Mouse (Mus musculus) liver, postnatal 0 days (tissue): ENCODE measurements at regions not wholly inside any gene's neighbourhood (a gene's known extent, or its start where the extent isn't known, plus 50 kb on each side); places are given as distances from the start of the nearest gene placed in this dataset. TPM values are rescaled to one million over a fixed set of nuclear protein-coding genes. Genes with fewer than 3 reads are reported as not detected.

Source experiments
- ATAC-seq: fragments of 200-750 bp; cut with Nextera tagmentation; 2 replicates; pipeline ENCODE4 v1.8.0; 2017; ENCODE audit warnings: mild to moderate bottlenecking, moderate library complexity
- DNase-seq: peaks from one replicate; pipeline ENCODE4 v3.0.0-alpha.2; 2016
- H3K27ac ChIP-seq: fragments of 300-500 bp; sonication (generic); 2 replicates; pipeline ENCODE4 v1.5.1; 2014; ENCODE audit warnings: antibody characterized with exemption, moderate library complexity, mild to moderate bottlenecking, low read depth
- H3K27me3 ChIP-seq: fragments of 300-500 bp; sonication (generic); 2 replicates; pipeline ENCODE4 v1.6.1; 2014; ENCODE audit warnings: low read length, control low read depth, mixed read lengths; ENCODE audit not compliant: insufficient read depth
- H3K36me3 ChIP-seq: fragments of 300-500 bp; sonication (generic); replicated peaks from 2 replicates; pipeline ENCODE4 v1.6.1; 2014; ENCODE audit warnings: mild to moderate bottlenecking, control low read depth, low read length, moderate library complexity, mixed read lengths; ENCODE audit not compliant: insufficient read depth
- H3K4me1 ChIP-seq: fragments of 300-500 bp; sonication (generic); 2 replicates; pipeline ENCODE4 v1.6.1; 2014; ENCODE audit warnings: antibody characterized with exemption, mild to moderate bottlenecking, control low read depth; ENCODE audit not compliant: insufficient read depth
- H3K4me2 ChIP-seq: fragments of 300-500 bp; sonication (generic); 2 replicates; pipeline ENCODE4 v1.6.1; 2014; ENCODE audit warnings: low read depth, mild to moderate bottlenecking, low read length, moderate library complexity, mixed read lengths
- H3K4me3 ChIP-seq: fragments of 300-500 bp; sonication (generic); 2 replicates; pipeline ENCODE4 v1.5.1; 2014; ENCODE audit warnings: low read depth, low read length
- H3K9ac ChIP-seq: fragments of 300-500 bp; sonication (generic); replicated peaks from 2 replicates; pipeline ENCODE4 v1.6.1; 2014; ENCODE audit warnings: mild to moderate bottlenecking, moderate library complexity
- H3K9me3 ChIP-seq: fragments of 300-500 bp; sonication (generic); 2 replicates; pipeline ENCODE4 v1.6.1; 2016; ENCODE audit warnings: mild to moderate bottlenecking, control low read depth, low read length, mixed read lengths
- CTCF ChIP-seq: sonication (generic); IDR thresholded peaks from 2 replicates; pipeline ENCODE4 v1.5.1; 2016; ENCODE audit warnings: antibody characterized with exemption, low read depth
- EP300 ChIP-seq: IDR thresholded peaks from 2 replicates; pipeline ENCODE4 v1.6.1; 2016; ENCODE audit warnings: antibody characterized with exemption, low read depth, mild to moderate bottlenecking
- WGBS: fragments of 180-500 bp; shearing (Covaris S2); extraction: QIAGEN DNeasy Blood & Tissue Kit; methylation state at CpG from one replicate; pipeline ENCODE4 v1.1.7; 2014; ENCODE audit not compliant: insufficient replicate concordance; 5-methylcytosine and 5-hydroxymethylcytosine counted together
- microRNA-seq: library from miRNA; unstranded; fragments of <30 nt; microRNA quantifications from one replicate; pipeline ENCODE4, GENCODE M21; 2016

- no peak overlapping the region for H3K4me2 ChIP-seq
- H3K36me3 ChIP-seq = no peaks in the 10 kb centered on the region
- 67% methylated on average over 5 of the region's 5 CpGs for WGBS
- no peak for TF ChIP-seq CTCF
- TF ChIP-seq EP300 = no peak
- H3K27me3 ChIP-seq = no peaks in the 10 kb centered on the region
- ATAC-seq (no peak), DNase-seq (no peak)
- H3K27ac ChIP-seq = no peak overlapping the region
- H3K9ac ChIP-seq = no peak overlapping the region
- no peaks in the 10 kb centered on the region for H3K4me1 ChIP-seq
- H3K9me3 ChIP-seq = 0 out of 2 replicates have a peak, but pooled peaks cover 2% of the 10 kb centered on the region
- H3K4me3 ChIP-seq = no peak overlapping the region
Observed at GRCm38 (mm10) chr13:98545398-98545797, 53.6 kb upstream of the Gm10320 start.

- H3K4me1 ChIP-seq = no peaks in the 10 kb centered on the region
- no peak overlapping the region for H3K4me3 ChIP-seq
- WGBS = 82% methylated on average over 10 of the region's 10 CpGs
- no peak for ATAC-seq
- H3K36me3 ChIP-seq = no peaks in the 10 kb centered on the region
- no peak overlapping the region for H3K9ac ChIP-seq
- no peak for DNase-seq
- H3K27me3 ChIP-seq = no peaks in the 10 kb centered on the region
- H3K4me2 ChIP-seq = no peak overlapping the region
- 0 out of 2 replicates have a peak, but pooled peaks cover 2% of the 10 kb centered on the region for H3K9me3 ChIP-seq
- TF ChIP-seq CTCF = no peak
- TF ChIP-seq EP300 = no peak
- H3K27ac ChIP-seq = no peak overlapping the region
Observed at GRCm38 (mm10) chr13:98544051-98544450, 52.2 kb upstream of the Gm10320 start.

Small RNA genes in the stretch of these regions (microRNA-seq; reads per million reads assigned to microRNA genes)
- gene Gm22698 = not detected
